Mouse (Mus musculus): ENCODE data around the gene Dcaf10. TPM values are rescaled to one million over a fixed set of nuclear protein-coding genes. Genes with fewer than 3 reads are reported as not detected.
A peak's percentile ranks its signal among the peaks of the same experiment; 100 is the strongest.

Gene Dcaf10
- polyA plus RNA-seq, 1 experiment from 2014 or later: 13.8 TPM

DNA sequence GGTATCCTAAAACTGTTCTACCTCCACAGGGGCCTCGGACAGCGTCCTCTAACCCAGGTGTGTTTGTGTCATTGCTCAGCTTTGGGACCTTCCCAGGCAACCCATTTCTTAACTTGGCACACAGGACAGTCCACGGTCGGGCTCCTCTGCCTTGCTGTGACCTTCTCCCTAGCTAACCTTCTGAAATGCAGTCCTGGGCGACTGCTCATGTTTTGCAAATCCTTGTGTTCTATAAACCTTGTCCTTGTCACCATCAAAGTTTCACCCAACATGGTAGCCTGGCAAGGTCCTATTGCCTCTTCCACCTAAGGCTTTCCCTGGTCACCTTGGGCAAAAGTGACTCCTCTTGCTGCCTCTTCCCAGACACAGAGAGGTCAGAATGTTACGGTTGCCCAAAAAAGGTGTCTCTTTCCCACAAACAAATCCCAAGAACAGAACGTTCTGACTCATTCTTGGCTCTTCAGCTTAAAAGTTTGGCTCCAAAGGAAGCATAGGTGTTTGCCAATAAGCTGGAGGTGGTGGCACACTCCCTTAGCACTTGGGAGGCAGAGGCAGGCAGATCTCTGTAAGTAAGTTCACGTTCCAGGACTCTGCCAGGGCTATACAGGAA lies 69.4 kb downstream of the Dcaf10 start:
- no peak overlapping the region for H3K4me3 ChIP-seq
- H3K4me1 ChIP-seq: peaks cover 20% of the 10 kb centered on the region
- H3K9ac ChIP-seq: no peak overlapping the region
- WGBS: 89% methylated on average over 8 of the region's 8 CpGs
- H3K9me3 ChIP-seq: no peaks in the 10 kb centered on the region
- H3K27ac ChIP-seq: no peak overlapping the region
- ATAC-seq (ENCODE audit: low FRiP score, low read depth): no peak
- no peaks in the 10 kb centered on the region for H3K27me3 ChIP-seq
- no peaks in the 10 kb centered on the region for H3K36me3 ChIP-seq
- H3K4me2 ChIP-seq (replicated peaks): no peak overlapping the region

DNA sequence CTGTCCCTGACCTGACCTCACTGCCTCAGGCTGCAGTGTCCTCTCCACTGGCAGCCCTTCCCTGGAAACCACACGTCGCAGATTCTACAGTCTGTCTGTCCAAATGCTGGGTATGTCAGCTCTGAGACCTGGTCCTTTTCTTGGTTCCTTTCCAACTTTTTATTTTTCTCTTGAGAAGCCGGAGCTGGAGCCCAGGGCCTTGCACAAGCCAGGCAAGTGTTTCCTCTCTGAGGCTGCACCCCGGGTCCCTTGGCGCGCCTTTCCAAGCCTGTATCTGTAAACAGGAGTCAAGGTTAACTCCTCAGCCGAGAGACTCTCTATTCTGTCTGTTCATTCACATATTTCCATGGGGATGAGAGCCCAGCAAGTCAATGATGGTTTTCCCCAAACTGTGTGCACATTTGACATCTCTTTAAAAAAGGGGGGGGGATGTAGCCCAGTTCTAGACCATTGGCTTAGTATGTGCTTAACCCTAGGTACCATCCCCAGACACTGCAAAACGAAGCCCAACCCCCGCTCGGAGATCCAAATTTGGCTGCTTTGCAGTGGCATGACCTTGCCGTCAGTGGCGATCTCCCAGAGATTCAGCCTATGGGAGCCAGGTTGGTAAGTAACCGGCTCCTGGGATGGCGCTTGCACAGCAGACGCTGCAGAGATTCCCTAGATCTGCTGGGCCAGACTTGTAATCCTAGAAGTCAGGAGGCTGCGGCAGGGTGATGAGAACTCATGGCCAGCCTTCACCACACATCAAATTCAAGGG lies 70.7 kb downstream of the Dcaf10 start:
- peaks cover 6% of the 10 kb centered on the region for H3K4me1 ChIP-seq
- no peaks in the 10 kb centered on the region for H3K9me3 ChIP-seq
- H3K9ac ChIP-seq: no peak overlapping the region
- 71% methylated on average over 16 of the region's 16 CpGs for WGBS
- no peak overlapping the region for H3K4me3 ChIP-seq
- H3K36me3 ChIP-seq: no peaks in the 10 kb centered on the region
- H3K4me2 ChIP-seq (replicated peaks): no peak overlapping the region
- no peaks in the 10 kb centered on the region for H3K27me3 ChIP-seq
- no peak for ATAC-seq (ENCODE audit: low FRiP score, low read depth)
- no peak overlapping the region for H3K27ac ChIP-seq

DNA sequence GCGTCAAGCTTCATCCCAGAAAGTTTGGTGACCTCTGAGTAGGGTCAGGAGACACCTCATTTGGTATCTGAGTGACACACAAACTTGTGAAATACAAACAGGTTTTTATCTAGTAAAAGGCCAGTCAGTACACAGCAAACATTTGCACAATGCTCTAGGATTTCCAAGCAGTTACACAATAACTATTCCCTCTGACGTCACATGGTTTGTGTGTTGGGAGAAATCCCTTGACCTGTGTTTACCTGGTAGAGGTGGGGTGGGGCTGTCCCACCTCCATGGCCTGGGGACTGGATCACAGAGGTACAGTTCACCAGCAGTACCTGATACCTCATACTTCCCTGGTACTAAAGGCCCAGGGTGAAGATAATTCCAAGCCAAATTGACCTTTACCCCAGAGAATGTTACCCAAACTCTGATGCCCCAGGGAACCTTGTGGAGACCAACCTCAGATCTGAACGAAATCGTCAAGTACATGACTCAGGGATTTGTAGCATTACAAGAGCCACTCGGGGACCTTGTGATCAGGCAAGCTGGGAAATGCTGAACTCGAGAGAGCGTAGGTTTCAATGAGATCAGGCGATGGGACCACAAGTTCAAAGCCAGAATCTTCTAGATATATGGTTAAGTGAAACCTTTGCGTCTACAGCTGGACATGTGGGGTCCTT lies 71.9 kb downstream of the Dcaf10 start:
- 83% methylated on average over 9 of the region's 9 CpGs for WGBS
- Histone ChIP-seq H3K27ac (no peak overlapping the region), H3K27me3 (no peaks in the 10 kb centered on the region), H3K9ac (no peak overlapping the region), H3K36me3 (no peaks in the 10 kb centered on the region), H3K4me1 (peaks cover 3% of the 10 kb centered on the region; the same call in 1 of the 2 replicates), H3K4me2 (replicated peaks) (no peak overlapping the region), H3K9me3 (no peaks in the 10 kb centered on the region), H3K4me3 (no peak overlapping the region)
- no peak for ATAC-seq (ENCODE audit: low FRiP score, low read depth)

DNA sequence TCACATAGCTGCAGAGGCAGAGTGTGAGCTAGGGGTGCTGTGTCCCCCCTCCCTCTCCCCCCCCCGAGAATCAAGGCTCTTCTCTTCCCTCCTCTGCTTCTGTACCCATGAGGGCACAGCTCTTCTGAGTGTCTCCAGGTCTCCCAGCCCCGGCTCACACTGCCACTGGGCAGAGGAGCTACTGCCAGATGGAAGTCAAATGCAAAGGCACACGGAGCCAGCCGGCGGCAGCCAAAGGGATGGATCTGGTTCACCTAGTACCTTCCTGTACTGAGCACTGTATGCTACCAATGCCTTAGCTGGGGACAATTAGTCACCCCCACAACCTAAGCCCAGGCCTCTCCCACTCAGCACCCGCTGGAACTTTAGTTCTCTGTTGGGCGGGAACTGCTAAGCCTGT lies 74.4 kb downstream of the Dcaf10 start:
- Histone ChIP-seq H3K9me3 (no peaks in the 10 kb centered on the region), H3K27me3 (no peaks in the 10 kb centered on the region), H3K36me3 (no peaks in the 10 kb centered on the region), H3K9ac (no peak overlapping the region), H3K4me3 (no peak overlapping the region), H3K27ac (no peak overlapping the region), H3K4me2 (replicated peaks) (no peak overlapping the region), H3K4me1 (peaks cover 6% of the 10 kb centered on the region)
- WGBS: 75% methylated on average over 7 of the region's 7 CpGs
- no peak for ATAC-seq (ENCODE audit: low FRiP score, low read depth)

DNA sequence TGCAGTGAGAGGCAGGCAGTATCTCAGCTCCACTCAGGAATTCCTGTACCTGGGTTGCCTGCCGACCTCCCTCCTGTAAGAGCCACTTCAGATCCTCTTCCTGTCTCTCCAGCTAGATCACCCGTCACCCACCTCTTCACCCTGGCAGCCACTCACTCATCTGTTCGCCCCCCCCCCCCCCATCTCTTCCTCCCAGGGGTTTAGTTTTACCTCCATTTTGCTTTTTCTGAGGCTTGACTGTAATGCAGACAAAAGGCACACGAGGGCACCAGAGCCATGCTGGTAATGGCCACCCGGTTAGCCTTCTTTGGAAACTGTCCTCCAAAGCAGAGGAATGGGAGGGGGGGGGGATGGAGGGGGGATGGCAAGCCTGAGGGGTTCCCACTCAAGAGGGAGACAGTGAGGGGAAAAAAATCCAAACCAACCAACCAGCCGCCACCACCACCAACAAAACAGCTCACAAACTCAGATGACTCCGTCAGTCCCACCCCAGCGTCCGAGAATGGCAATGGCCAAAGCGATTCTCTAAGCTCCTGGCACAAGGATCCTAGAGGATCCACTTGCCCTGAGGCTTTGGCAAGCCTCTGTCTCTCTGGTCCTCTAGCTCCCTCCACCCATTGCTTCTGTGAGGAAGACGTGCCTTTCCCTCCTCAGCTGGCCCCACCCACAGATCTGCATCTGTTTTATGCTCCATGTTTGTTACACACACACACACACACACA lies 76.5 kb downstream of the Dcaf10 start:
- H3K4me3 ChIP-seq: no peak overlapping the region
- H3K27ac ChIP-seq: no peak overlapping the region
- H3K9me3 ChIP-seq: no peaks in the 10 kb centered on the region
- H3K4me2 ChIP-seq (replicated peaks): peak overlapping the region; percentile 48
- peaks cover 5% of the 10 kb centered on the region; the same call in 1 of the 2 replicates for H3K36me3 ChIP-seq
- peaks cover 9% of the 10 kb centered on the region for H3K4me1 ChIP-seq
- ATAC-seq (ENCODE audit: low FRiP score, low read depth): peak; percentile 66; the same call in 1 of the 2 replicates
- peak overlapping the region; percentile 25; the same call in 1 of the 2 replicates for H3K9ac ChIP-seq
- no peaks in the 10 kb centered on the region for H3K27me3 ChIP-seq
- 34% methylated on average over 10 of the region's 11 CpGs for WGBS

DNA sequence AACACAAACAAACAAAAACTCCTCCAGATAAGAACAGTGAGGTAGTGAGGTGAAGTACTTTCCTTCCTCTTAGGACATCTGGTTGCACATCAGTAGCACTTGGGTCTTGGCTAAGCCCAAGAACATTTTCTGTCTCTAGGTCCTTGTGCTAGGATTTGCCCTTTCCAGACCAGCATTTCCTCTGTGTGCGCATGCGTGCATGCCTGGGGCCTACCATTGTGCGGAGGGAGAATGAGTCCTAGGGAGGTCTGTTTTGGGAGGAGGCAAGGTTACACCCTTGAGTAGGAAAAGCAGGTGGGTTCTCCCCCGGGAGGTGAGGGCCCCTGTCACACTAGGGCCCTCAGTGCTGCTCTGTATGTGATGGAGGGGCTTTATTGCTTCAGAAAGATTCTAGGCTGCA lies 77.2 kb downstream of the Dcaf10 start:
- H3K27me3 ChIP-seq: no peaks in the 10 kb centered on the region; the same call in 1 of the 2 replicates
- WGBS: 85% methylated on average over 4 of the region's 4 CpGs
- no peak overlapping the region for H3K27ac ChIP-seq
- H3K9me3 ChIP-seq: no peaks in the 10 kb centered on the region
- no peak overlapping the region for H3K9ac ChIP-seq
- peaks cover 15% of the 10 kb centered on the region for H3K4me1 ChIP-seq
- peaks cover 5% of the 10 kb centered on the region; the same call in 1 of the 2 replicates for H3K36me3 ChIP-seq
- no peak for ATAC-seq (ENCODE audit: low FRiP score, low read depth)
- no peak overlapping the region for H3K4me2 ChIP-seq (replicated peaks)
- no peak overlapping the region for H3K4me3 ChIP-seq

DNA sequence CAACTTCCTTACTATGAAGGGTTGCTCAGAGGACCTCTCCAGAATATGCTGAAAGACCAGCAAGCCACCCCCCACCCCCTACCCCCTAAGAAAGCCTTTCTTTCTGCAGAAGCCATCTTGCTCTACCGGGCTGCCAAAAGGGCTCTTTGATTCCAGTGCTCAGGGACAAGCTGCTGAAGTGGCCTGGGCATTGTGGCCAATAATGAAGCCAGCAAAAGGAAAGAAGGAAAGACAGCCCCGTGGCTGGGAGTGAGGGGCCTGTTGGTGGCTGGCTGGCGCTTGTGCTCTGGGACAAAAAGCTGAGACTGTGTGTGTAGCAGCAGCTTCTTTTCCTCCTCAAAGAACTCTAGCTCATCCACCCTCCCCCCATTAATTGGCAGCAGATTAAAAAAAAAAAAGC lies 78.8 kb downstream of the Dcaf10 start:
- no peak overlapping the region for H3K27ac ChIP-seq
- 64% methylated on average over 3 of the region's 3 CpGs for WGBS
- no peak for ATAC-seq (ENCODE audit: low FRiP score, low read depth)

DNA sequence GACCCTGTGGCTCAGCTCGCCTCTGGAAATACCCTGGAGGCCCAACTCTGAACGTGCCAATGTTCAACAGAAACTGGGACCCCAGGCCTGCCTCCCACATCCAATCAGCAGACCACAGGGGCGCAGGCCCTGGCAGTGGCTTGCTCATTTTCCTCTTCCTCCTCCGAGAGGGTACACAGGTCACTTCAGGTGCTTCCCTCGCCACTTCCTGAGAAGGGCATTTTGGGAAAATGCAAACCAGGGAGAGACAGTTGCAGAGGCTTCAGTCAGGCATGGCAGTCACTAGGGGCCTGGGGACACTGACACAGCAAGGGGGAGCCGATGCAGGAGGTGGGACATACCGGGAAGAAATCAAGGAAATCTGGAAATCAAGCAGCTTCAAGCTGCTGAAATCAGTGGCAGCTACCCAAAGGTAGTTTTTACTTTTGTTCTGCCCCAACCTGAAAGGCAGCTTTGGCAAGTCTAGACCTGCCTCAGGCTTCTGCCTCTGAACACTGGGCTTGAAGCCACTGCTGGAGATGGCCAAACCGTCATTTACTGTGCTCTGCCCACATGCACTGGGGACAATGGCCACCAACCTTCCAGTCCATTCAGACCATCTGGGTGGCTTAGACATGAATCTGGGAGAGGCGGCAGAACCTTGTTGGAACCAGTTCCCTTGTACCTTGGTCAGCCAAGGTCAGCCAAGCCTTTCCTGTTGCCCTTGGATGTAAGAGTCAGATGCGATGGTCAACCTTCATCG lies 79.8 kb downstream of the Dcaf10 start:
- Histone ChIP-seq H3K4me3 (no peak overlapping the region), H3K9ac (peak overlapping the region; percentile 31; the same call in 1 of the 2 replicates), H3K4me2 (replicated peaks) (no peak overlapping the region), H3K27me3 (no peaks in the 10 kb centered on the region; the same call in 1 of the 2 replicates), H3K4me1 (peaks cover 18% of the 10 kb centered on the region), H3K36me3 (peaks cover 5% of the 10 kb centered on the region; the same call in 1 of the 2 replicates), H3K27ac (peak overlapping the region; percentile 22; the same call in 1 of the 2 replicates), H3K9me3 (no peaks in the 10 kb centered on the region)
- WGBS: 73% methylated on average over 11 of the region's 11 CpGs
- ATAC-seq (ENCODE audit: low FRiP score, low read depth): no peak

More for the DNA sequence above, 78.8 kb downstream of the Dcaf10 start:
- no peaks in the 10 kb centered on the region for H3K9me3 ChIP-seq
- H3K4me2 ChIP-seq (replicated peaks): no peak overlapping the region
- peaks cover 5% of the 10 kb centered on the region; the same call in 1 of the 2 replicates for H3K36me3 ChIP-seq
- H3K27me3 ChIP-seq: no peaks in the 10 kb centered on the region; the same call in 1 of the 2 replicates
- peaks cover 15% of the 10 kb centered on the region for H3K4me1 ChIP-seq
- no peak overlapping the region for H3K4me3 ChIP-seq
- no peak overlapping the region for H3K9ac ChIP-seq

DNA sequence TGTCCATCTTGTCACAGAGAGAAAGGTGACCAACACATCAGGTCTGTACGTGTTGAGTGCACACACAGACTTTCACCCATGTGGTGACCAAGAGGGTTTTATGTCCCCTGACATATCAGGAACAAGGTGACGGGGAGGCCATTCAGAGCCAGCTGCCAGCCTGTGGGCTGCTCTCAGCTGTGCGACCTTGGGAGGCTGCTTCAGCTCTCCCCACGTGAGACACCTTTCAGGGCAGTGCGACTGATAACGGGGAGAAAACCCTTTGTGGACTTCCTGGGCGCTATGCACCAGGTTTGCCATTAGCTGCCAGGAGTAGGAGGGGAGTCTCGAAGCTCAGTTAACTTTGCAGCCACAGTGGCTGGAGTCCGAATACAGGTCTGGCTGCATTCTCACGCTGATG lies 80.7 kb downstream of the Dcaf10 start:
- Histone ChIP-seq H3K36me3 (peaks cover 5% of the 10 kb centered on the region; the same call in 1 of the 2 replicates), H3K9me3 (no peaks in the 10 kb centered on the region), H3K9ac (no peak overlapping the region), H3K27ac (no peak overlapping the region), H3K4me1 (peaks cover 23% of the 10 kb centered on the region), H3K4me2 (replicated peaks) (no peak overlapping the region), H3K27me3 (no peaks in the 10 kb centered on the region; the same call in 1 of the 2 replicates), H3K4me3 (no peak overlapping the region)
- WGBS: 89% methylated on average over 10 of the region's 10 CpGs
- no peak for ATAC-seq (ENCODE audit: low FRiP score, low read depth)

DNA sequence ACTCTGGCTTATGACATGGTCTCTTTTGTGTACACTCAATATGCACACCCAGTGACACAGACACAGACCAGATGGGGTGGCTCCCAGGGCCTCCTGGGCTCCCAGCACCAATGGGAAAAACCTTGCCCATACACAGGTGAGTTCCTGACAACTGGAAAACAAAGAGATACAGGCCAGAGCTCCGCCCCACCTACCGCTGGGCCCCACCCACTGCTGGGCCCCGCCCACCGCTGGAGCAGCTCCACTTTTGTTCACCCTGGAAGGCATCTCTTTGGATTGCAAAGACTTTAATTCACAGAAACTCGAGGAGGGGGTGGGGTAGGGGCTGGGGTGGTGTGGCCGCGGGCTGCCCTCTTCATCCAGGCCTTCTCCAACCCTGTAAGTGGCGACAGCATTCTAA lies 81.5 kb downstream of the Dcaf10 start:
- Histone ChIP-seq H3K9ac (no peak overlapping the region), H3K27me3 (peaks cover 5% of the 10 kb centered on the region; the same call in 1 of the 2 replicates), H3K4me2 (replicated peaks) (no peak overlapping the region), H3K27ac (no peak overlapping the region), H3K9me3 (no peaks in the 10 kb centered on the region), H3K4me3 (no peak overlapping the region), H3K4me1 (peaks cover 23% of the 10 kb centered on the region), H3K36me3 (peaks cover 5% of the 10 kb centered on the region; the same call in 1 of the 2 replicates)
- WGBS: 32% methylated on average over 8 of the region's 8 CpGs
- 0 out of 2 replicates have a peak, but pooled peaks have one; percentile 4 for ATAC-seq (ENCODE audit: low FRiP score, low read depth)

Data from limb, embryonic 13.5 days (tissue).